Mouse (Mus musculus) right cerebral cortex, postnatal 25 days (tissue): Measurements from ENCODE around the gene Vmn1r111.
"Not testable (repeated sequence)": the region's sequence is repeated elsewhere in the genome, so short reads cannot be mapped to it uniquely, and the experiment has no call there.

Source experiments
- DNase-seq: peaks from one replicate; pipeline ENCODE4 v3.0.0; 2022

Gene Vmn1r111

DNA sequence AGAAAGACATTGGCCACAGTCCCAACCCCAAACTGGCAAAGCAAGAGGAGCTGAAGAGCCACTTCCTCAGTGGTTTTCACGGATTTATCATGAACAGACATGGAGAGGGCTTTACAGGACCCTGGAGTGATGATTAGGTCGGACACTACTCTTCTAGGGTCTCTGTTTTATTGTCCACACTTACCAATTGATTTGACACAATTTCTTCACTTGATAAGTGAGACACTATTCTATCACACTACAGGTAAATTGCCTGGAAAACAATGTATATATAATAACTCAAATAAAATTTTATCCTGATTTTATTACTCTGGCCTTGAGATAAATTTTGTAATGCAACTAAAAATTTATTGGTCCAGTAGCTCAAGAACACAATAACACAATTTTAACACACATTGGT, at the start of gene Vmn1r111:
Gene Vmn1r111 (minus strand): TSS at position 101 of the 400 bp plus-strand sequence.
- DNase-seq: not testable (repeated sequence)

DNA sequence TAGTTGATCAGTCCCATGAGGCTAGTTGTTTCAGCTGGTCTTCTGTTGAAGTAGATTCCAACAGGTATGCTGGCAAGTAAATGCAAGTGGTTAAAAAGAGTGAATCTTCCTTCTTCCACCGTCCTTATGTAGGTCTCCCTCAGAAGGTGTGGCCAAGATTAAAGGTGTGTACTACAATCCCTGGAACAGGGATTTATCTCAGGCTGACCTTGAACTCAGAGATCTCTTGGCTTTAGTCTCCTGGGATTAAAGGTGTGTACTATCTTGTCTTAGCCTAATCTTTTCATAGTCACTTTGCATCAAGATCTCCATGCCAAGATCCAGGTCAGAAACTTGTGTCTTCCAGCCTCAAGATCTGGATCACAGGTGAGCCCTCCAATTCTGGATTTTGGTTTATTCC, 27.5 kb upstream of the Vmn1r111 start, which contains the start of gene Gm10668:
Gene Gm10668 (minus strand): TSS at position 101 of the 400 bp plus-strand sequence.
- DNase-seq: not testable (repeated sequence)

DNA sequence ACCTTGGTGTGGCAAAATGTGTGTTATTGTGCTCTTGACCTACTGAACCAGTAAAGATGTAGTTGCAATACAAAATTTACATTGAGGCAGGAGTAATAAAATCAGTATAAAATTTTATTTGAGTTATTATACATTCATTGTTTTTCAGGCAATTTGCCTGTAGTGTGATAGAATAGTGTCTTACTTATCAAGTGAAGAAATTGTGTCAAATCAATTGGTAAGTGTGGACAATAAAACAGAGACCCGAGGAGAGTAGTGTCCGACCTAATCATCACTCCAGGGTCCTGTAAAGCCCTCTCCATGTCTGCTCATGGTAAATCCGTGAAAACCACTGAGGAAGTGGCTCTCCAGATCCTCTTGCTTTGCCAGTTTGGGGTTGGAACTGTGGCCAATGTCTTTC, 34.4 kb downstream of the Vmn1r111 start, which contains the start of gene Vmn1r107:
Gene Vmn1r107 (plus strand): TSS at position 301 of the 400 bp plus-strand sequence.
- not testable (repeated sequence) for DNase-seq
